Mouse (Mus musculus): ENCODE data around the gene Lenep. TPM values are rescaled to one million over a fixed set of nuclear protein-coding genes. Genes with fewer than 3 reads are reported as not detected.

Gene Lenep
- polyA plus RNA-seq, 1 experiment from 2014 or later: 1.5 TPM

DNA sequence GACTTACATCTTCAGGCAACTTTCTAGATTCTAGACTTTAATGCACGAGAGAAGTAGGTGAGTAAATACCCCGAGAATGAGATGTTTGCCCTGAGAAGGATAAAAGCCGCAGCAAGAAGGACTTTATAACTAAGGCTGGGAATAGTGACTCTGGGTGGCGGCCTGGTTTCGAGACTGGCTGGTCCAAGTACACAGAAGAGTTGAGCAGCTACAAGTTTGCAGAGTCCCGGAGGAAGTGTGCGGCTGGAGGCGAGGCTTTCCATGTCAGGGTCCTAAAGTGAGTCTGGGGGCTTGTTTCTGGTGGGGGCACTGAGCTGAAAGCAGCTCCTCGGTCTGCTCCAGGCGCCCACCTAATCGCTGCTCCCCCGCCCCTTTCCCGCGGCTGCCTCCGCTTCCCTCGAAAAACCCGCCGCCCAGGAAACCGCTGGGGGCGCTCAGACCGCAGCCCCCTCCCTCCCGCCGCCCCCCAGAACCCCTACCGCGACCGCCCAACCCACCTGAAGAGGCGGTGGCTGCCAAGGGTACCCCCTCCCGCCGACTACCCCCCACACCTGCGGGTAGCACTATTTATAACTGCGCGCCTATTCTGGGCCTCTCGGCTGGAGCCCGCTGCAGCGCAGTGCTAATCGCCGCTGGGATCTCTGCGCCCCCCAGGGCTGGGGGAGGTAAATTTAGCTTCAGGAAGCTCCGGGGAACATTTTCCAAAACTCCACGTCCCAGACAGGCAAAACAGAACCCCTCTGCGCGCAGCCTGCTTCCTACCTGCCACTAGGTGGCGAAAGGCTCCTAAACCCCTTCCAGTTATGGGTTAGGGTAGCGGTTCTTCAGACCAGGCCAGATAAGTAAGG is 6.6 kb downstream of the Lenep start:
- Histone ChIP-seq H3K9ac (replicated peaks) (peak overlapping the region; percentile 37; the same call in 1 of the 2 replicates), H3K9me3 (no peaks in the 10 kb centered on the region), H3K4me1 (replicated peaks) (peaks cover 49% of the 10 kb centered on the region), H3K27ac (no peak overlapping the region), H3K27me3 (peaks cover 27% of the 10 kb centered on the region), H3K4me3 (replicated peaks) (peak overlapping the region; percentile 40), H3K36me3 (peaks cover 6% of the 10 kb centered on the region), H3K4me2 (replicated peaks) (peak overlapping the region; percentile 97)
- ATAC-seq: no peak
- WGBS: under 1% methylated on average over 44 of the region's 44 CpGs

DNA sequence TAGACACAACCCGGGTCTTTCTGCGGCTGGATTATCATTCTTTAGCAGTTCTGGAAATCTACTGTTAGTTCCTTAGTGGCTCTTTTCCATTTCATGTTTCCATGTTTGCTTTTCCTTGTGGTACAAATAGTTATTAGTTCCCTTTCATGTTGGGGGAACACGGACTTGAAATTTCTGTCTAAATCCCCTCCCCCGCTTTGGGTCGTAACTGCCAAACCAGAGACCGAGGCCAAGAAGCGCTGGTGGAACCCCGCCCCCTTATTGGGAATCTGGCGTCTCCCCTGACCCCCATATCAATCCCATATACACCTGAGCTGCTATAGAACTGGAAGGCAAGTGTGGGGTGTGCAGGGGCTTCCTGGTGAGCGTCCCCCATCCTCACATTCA is 7.2 kb downstream of the Lenep start:
- H3K4me1 ChIP-seq (replicated peaks): peaks cover 55% of the 10 kb centered on the region
- no peak overlapping the region for H3K27ac ChIP-seq
- peaks cover 5% of the 10 kb centered on the region for H3K36me3 ChIP-seq
- 0 out of 2 replicates have a peak overlapping the region, but pooled peaks have one; percentile 36 for H3K9ac ChIP-seq (replicated peaks)
- H3K9me3 ChIP-seq: no peaks in the 10 kb centered on the region
- H3K4me3 ChIP-seq (replicated peaks): peak overlapping the region; percentile 52
- WGBS: 4% methylated on average over 10 of the region's 10 CpGs
- H3K4me2 ChIP-seq (replicated peaks): peak overlapping the region; percentile 97
- no peak for ATAC-seq
- peaks cover 30% of the 10 kb centered on the region for H3K27me3 ChIP-seq

DNA sequence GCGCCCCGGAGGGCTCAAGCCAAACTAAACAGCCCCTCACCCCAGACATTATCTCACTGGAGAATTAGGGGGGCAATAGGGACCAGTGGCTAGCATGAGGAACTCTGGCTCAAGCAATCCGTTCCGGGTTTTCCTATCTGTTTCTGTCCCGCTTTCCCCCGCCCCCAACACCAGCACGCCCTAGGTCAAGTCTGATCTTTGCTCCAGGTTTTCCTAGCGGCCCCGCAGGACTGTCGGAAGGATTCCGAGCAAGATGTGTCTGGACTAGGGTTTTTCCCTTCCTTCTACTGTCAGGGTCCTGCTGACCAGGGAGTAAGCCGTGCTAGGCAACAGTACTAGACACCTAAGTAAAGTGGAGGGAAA is 7.7 kb downstream of the Lenep start:
- under 1% methylated on average over 12 of the region's 12 CpGs for WGBS
- Histone ChIP-seq H3K9me3 (no peaks in the 10 kb centered on the region), H3K9ac (replicated peaks) (no peak overlapping the region), H3K36me3 (peaks cover 2% of the 10 kb centered on the region; the same call in 1 of the 2 replicates), H3K27ac (no peak overlapping the region), H3K4me3 (replicated peaks) (peak overlapping the region; percentile 52), H3K4me1 (replicated peaks) (peaks cover 56% of the 10 kb centered on the region), H3K4me2 (replicated peaks) (peak overlapping the region; percentile 97), H3K27me3 (peaks cover 30% of the 10 kb centered on the region)
- no peak for ATAC-seq

DNA sequence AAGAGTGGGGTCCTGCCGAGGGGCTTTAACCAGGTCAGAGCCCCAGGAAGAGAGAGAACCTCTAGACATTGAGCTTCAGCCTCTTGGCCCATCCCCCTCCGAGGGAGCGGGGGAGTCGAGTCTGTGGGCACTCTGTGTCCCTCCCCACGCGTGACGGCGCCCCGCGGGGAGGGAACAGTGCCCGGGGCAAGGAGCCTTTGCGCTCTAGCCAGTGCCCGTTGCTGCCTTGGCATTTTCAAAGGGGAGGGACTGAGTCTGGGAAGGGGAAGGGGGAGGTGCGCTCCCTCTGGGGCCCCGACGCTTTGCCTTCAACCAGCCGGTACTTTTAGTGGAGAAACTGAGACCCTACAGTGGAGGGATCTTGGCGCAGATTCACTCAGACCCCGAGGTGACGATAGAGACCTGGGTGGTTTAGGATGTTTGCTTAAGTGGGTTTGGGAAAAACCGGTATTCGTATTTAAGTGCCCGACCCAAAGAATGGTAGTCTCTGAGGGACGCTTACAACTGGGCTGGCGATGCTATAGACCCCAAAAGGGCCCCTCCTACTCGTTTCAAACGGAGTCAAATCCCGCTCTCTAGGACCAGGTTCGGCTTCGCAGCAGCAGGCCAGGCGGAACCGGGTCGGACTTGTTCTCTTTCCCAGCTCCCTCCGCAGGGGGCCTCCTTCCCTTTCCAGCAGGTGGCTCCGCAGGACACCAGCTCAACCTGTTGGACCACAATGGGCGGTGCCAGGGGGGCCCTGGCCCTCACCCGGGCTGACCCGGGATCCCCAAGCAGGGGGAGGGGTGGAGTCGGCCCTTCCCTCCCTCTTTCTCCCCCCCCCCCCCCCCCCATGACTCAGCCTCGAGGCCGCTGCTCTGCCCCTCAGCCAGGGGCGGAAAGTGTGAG is 8.3 kb downstream of the Lenep start, which contains the start of gene Zbtb7b:
Zbtb7b (minus strand) TSS at position 771 of the 888 bp plus-strand sequence.
- Histone ChIP-seq H3K4me3 (replicated peaks) (peak within 1 kb of the TSS; percentile 52), H3K36me3 (no peaks in the 10 kb centered on the region), H3K9ac (replicated peaks) (peak within 1 kb of the TSS; percentile 61), H3K4me2 (replicated peaks) (peak within 1 kb of the TSS; percentile 97), H3K27me3 (peaks cover 30% of the 10 kb centered on the region), H3K27ac (peak within 1 kb of the TSS; percentile 54), H3K4me1 (replicated peaks) (peaks cover 56% of the 10 kb centered on the region), H3K9me3 (no peaks in the 10 kb centered on the region)
- WGBS: under 1% methylated on average over 41 of the region's 42 CpGs
- peak; percentile 55 for ATAC-seq

DNA sequence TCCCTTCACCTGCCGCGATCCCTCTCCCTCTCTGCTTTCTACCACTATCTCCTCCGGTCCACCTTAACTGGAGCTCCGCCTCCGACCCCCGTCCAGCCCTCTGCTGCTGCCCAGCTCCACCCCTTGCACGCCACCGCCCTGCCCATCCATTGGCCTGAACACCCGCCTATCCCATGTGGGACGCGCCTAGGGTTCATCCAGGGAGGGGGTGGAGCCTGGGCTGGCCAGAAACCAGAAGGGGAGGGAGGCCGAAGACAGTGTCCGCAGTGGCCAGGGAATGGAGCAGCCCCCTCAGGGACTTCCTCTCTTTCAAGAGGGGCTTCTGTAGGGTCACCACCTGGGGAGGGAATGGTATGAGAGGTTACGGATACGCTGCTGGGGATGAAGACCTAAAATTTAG is 9.0 kb downstream of the Lenep start:
- Histone ChIP-seq H3K4me1 (replicated peaks) (peaks cover 56% of the 10 kb centered on the region), H3K9ac (replicated peaks) (peak overlapping the region; percentile 61), H3K27me3 (peaks cover 30% of the 10 kb centered on the region), H3K9me3 (no peaks in the 10 kb centered on the region), H3K27ac (peak overlapping the region; percentile 54), H3K4me2 (replicated peaks) (peak overlapping the region; percentile 97), H3K4me3 (replicated peaks) (peak overlapping the region; percentile 52), H3K36me3 (no peaks in the 10 kb centered on the region)
- under 1% methylated on average over 15 of the region's 15 CpGs for WGBS
- peak; percentile 94 for ATAC-seq

DNA sequence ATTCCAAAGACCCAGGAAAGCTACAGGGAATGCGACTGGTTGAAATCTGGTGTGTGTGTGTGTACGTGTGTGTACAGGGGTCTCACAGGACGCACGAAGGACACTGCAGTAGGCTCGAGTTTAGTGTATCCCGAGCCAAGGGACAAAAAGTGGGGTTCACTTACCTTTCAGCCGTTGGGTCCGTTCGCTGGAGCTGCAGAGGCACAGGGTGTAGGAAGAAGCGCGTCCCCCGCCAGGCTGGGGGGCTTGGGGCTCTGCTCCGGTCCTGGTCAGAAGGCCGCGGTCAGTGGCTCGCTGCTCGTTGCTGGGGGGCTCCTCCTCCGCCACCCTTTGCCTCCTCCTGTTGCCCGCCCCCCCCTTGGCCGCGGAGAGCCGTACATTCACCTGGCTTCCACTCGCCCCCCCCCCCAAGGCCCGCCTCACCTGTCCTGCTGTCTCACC is 9.7 kb downstream of the Lenep start:
- ATAC-seq: no peak
- Histone ChIP-seq H3K4me2 (replicated peaks) (peak overlapping the region; percentile 97), H3K27ac (no peak overlapping the region), H3K9me3 (no peaks in the 10 kb centered on the region), H3K4me3 (replicated peaks) (peak overlapping the region; percentile 52), H3K36me3 (no peaks in the 10 kb centered on the region), H3K9ac (replicated peaks) (no peak overlapping the region; the same call in 1 of the 2 replicates), H3K4me1 (replicated peaks) (peaks cover 56% of the 10 kb centered on the region), H3K27me3 (peaks cover 30% of the 10 kb centered on the region)
- under 1% methylated on average over 20 of the region's 24 CpGs for WGBS

DNA sequence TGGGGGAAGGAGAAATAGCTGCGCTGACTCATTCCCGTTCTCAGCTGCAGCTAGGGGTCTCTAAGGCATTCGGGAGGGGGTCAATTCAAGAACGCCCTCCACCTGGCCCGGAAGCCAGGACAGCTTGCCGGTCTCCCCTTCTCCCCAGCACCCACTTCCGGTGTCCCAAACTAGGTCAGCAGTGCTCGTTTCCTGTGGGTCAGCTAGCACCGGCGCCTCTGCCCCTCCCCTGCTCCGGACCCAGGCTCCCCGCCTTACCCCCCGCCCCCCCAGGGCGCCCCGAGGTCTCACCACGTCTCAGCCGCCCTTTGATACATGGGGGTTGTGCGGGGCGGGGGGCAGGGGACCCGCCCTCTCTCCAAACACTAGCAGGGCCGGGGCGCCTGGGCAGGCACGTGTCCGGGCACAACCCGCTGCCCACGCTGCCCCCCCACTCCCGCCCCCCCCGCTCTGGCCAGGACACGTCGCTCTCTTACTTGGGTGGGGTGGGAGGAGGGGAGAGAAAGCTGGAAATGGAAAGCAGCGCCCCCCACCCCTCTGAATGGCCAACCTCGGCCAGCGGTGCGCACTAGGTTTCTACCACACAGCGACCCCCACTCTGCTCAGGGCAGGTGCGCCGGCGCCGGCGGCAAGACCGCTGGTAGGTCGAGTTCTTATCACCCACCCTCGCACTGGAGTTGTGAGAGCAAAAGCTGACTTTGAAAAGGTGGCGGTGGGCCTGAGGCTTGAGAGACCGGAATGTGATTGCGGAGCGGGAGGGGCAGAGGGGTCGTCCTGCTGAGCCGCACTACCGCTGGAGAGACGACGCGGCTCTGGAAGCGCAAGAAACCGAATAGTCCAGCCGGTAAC is 10.7 kb downstream of the Lenep start:
- no peak for ATAC-seq
- Histone ChIP-seq H3K4me3 (replicated peaks) (peak overlapping the region; percentile 52), H3K36me3 (no peaks in the 10 kb centered on the region), H3K4me1 (replicated peaks) (peaks cover 56% of the 10 kb centered on the region), H3K9me3 (no peaks in the 10 kb centered on the region), H3K4me2 (replicated peaks) (peak overlapping the region; percentile 97), H3K9ac (replicated peaks) (peak overlapping the region; percentile 66), H3K27ac (no peak overlapping the region), H3K27me3 (peaks cover 30% of the 10 kb centered on the region)
- WGBS: under 1% methylated on average over 50 of the region's 56 CpGs

DNA sequence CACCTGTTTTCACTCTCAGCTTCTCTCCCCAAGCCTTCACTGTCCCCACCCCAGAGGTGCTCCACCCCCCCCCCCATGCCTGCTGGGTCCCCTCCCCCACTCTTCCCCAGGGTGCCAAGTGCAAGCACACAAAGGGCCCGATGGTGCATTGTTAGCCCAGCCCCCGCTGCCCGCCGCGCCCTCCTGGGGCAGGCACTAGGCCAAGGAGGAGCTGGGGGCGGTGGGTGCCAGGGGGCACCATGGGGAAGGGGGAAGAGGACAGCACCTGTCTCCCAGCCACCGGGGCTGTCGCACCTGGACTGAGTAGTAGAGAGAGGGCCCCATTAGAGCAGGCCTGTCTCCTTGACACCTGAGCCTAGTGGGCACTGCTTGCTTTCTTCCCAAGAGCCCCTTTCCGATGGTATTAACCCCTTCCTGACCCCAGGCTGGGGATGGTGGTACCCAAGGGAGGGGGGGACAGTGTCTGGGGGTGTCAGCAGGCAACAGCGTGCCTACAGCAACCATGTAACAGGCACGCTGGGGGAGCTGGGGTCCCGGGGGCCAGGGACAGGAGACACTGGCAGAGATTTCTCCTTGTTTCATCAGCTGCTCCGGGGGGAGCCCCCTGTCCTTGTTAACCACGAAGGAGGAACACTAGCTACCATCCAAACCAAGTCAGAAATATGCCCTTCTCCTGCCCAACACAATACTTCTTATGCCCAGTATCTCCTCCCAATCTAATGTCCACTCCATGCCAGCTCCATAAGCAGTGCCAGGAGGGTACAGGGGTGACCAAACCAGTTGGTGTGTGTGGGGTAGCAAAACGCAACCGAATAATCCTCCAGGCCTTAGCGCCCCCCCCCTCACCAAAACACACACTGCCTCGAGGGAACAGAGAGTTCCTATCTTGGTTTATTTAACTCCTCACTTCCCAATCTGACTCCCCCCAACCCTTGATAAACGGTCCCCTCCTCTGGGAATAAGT is 11.6 kb downstream of the Lenep start:
- H3K4me3 ChIP-seq (replicated peaks): peak overlapping the region; percentile 52
- peaks cover 51% of the 10 kb centered on the region for H3K4me1 ChIP-seq (replicated peaks)
- peaks cover 26% of the 10 kb centered on the region for H3K27me3 ChIP-seq
- H3K9ac ChIP-seq (replicated peaks): peak overlapping the region; percentile 66
- 6% methylated on average over 19 of the region's 19 CpGs for WGBS
- H3K27ac ChIP-seq: no peak overlapping the region
- H3K4me2 ChIP-seq (replicated peaks): peak overlapping the region; percentile 97
- ATAC-seq: no peak
- H3K9me3 ChIP-seq: no peaks in the 10 kb centered on the region
- no peaks in the 10 kb centered on the region for H3K36me3 ChIP-seq

DNA sequence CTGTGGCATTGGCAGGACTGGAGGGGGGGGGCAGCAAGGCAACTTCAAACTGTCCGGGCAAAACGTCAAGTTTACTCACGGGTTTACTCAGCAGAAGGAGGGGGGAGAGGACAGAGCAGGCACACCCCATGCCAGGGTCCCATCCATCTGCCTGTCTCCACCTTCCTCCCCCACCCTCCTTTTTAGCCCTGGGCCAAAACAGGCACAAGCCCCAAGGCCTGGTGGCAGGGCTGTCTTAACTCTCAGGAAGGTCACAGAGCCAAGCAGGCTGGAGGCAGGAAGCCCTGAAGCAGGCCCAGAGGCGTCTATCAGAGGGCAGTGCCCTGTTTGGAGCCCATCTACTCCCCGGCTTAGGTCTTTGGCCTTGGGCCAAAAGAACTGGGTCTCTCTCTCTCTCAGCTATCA is 12.5 kb downstream of the Lenep start:
- Histone ChIP-seq H3K4me2 (replicated peaks) (no peak overlapping the region), H3K9me3 (no peaks in the 10 kb centered on the region), H3K4me1 (replicated peaks) (peaks cover 48% of the 10 kb centered on the region), H3K9ac (replicated peaks) (no peak overlapping the region), H3K27ac (no peak overlapping the region), H3K4me3 (replicated peaks) (no peak overlapping the region), H3K36me3 (no peaks in the 10 kb centered on the region), H3K27me3 (peaks cover 21% of the 10 kb centered on the region)
- no peak for ATAC-seq
- 70% methylated on average over 5 of the region's 5 CpGs for WGBS

DNA sequence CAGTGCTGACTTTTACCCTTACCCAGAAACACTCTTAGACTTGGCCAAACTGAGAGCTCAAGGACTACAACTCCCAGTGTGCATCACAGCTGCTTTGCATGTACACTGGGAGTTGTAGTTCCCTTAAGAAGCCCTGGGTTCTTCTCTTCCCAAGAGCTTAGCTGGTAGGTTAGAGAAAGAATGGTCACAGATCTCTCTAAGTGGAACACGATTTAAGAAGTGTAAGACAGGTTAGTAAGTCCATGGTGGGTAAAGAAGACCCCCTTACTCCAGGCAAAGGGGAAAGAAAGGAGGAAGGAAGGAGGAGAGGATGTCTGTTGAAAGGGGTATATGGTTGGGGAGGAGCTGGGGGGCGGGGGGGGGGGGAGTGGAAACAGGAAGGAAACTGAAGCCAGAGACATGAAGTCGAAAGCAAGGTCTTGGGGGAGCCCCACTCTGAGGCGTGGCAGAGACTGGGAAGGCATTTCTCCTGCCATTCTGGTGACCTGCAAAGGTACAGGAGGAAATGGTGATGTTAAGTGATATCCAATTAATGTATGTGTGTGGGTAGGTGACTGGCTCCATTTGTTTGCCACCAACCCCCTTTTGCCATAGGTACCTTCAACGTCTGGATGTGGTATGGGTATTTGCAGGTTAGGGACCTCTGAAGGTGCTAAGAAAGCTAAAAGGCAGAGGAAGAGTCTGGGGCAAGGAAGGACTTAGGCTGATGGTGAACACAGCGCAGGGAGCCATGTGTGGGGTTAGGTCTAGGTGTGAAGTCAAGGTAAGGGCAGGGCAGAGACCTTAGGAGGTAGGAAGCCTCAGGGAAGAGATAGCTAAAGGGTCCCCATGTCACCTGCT is 13.5 kb downstream of the Lenep start:
- H3K4me2 ChIP-seq (replicated peaks): no peak overlapping the region
- peak; percentile 6; the same call in 1 of the 2 replicates for ATAC-seq
- no peak overlapping the region for H3K9ac ChIP-seq (replicated peaks)
- WGBS: 64% methylated on average over 5 of the region's 6 CpGs
- H3K36me3 ChIP-seq: no peaks in the 10 kb centered on the region
- no peaks in the 10 kb centered on the region for H3K9me3 ChIP-seq
- peaks cover 48% of the 10 kb centered on the region for H3K4me1 ChIP-seq (replicated peaks)
- no peak overlapping the region for H3K27ac ChIP-seq
- peaks cover 16% of the 10 kb centered on the region for H3K27me3 ChIP-seq
- no peak overlapping the region for H3K4me3 ChIP-seq (replicated peaks)
